Comparison of ENCODE assay signal across 8 mouse cellular contexts in genomic region chr2:11513057-11513967, GRCm38 (mm10). TPM values are rescaled to one million over a fixed set of nuclear protein-coding genes. Genes with fewer than 3 reads are reported as not detected.
DNase-seq lines count a peak whose midpoint lies in the region; ATAC-seq and TF ChIP-seq lines count a peak whose summit lies in the region.

No protein-coding gene starts in this region.

- H3K4me3 ChIP-seq in bone marrow macrophage, adult 2 months (ENCODE audit: insufficient read depth, low read length), result peak overlapping the region; percentile 41
- no peak overlapping the region for H3K4me3 ChIP-seq in heart, embryonic 15.5 days
- H3K4me3 ChIP-seq in liver, embryonic 16.5 days (ENCODE audit: low read depth, low read length), result no peak overlapping the region
- H3K4me3 ChIP-seq in stomach, embryonic 15.5 days (replicated peaks), result no peak overlapping the region

- no peak for TF ChIP-seq POLR2A in bone marrow macrophage, adult 2 months (IDR thresholded peaks at IDR 0.05; ENCODE audit: borderline replicate concordance, low read depth, low read length)

- DNase-seq in left cerebral cortex, adult 11 months (ENCODE audit: low spot score), result peak; percentile 51
- no peak for DNase-seq in left cerebral cortex, postnatal 4 days
- DNase-seq in cerebellum, adult 9-11 months, result no peak
- DNase-seq in c-Kit-positive CD71-positive TER-119-positive erythroid progenitor cells, embryonic 14.5 days (ENCODE audit: low spot score), result no peak

- no peaks in the 10 kb centered on the region for H3K36me3 ChIP-seq in heart, embryonic 15.5 days
- H3K36me3 ChIP-seq in liver, embryonic 16.5 days (ENCODE audit: control insufficient read depth, insufficient read depth), result no peaks in the 10 kb centered on the region
- H3K36me3 ChIP-seq in stomach, embryonic 15.5 days, result no peaks in the 10 kb centered on the region

- intact Hi-C loops in left cerebral cortex, postnatal 4 days (cut with DNase I), result no loop called here

- no peaks in the 10 kb centered on the region for H3K27me3 ChIP-seq in heart, embryonic 15.5 days
- no peaks in the 10 kb centered on the region for H3K27me3 ChIP-seq in liver, embryonic 16.5 days (ENCODE audit: control insufficient read depth, insufficient read depth, low read depth, low read length)
- H3K27me3 ChIP-seq in stomach, embryonic 15.5 days (replicated peaks), result no peaks in the 10 kb centered on the region

- peak overlapping the region; percentile 95 for H3K27ac ChIP-seq in bone marrow macrophage, adult 2 months (ENCODE audit: insufficient read depth, low read depth, low read length)
- peak overlapping the region; percentile 47 for H3K27ac ChIP-seq in heart, embryonic 15.5 days
- no peak overlapping the region for H3K27ac ChIP-seq in liver, embryonic 16.5 days (ENCODE audit: low read length)
- H3K27ac ChIP-seq in stomach, embryonic 15.5 days, result no peak overlapping the region

- no peaks in the 10 kb centered on the region for H3K9me3 ChIP-seq in heart, embryonic 15.5 days (replicated peaks)
- H3K9me3 ChIP-seq in liver, embryonic 16.5 days (replicated peaks; ENCODE audit: control insufficient read depth, low read length), result no peaks in the 10 kb centered on the region
- no peaks in the 10 kb centered on the region for H3K9me3 ChIP-seq in stomach, embryonic 15.5 days

- peak overlapping the region; percentile 27 for H3K4me2 ChIP-seq in heart, embryonic 15.5 days
- no peak overlapping the region for H3K4me2 ChIP-seq in liver, embryonic 16.5 days (ENCODE audit: low read depth, low read length)
- H3K4me2 ChIP-seq in stomach, embryonic 15.5 days, result no peak overlapping the region

- H3K4me1 ChIP-seq in bone marrow macrophage, adult 2 months (ENCODE audit: control insufficient read depth, insufficient read depth, low read length), result peaks cover 41% of the 10 kb centered on the region
- peaks cover 9% of the 10 kb centered on the region for H3K4me1 ChIP-seq in heart, embryonic 15.5 days (replicated peaks)
- H3K4me1 ChIP-seq in liver, embryonic 16.5 days (ENCODE audit: control insufficient read depth, low read depth, low read length), result no peaks in the 10 kb centered on the region; the same call in 1 of the 2 replicates
- H3K4me1 ChIP-seq in stomach, embryonic 15.5 days, result no peaks in the 10 kb centered on the region

- no peak overlapping the region for H3K9ac ChIP-seq in heart, embryonic 15.5 days
- no peak overlapping the region for H3K9ac ChIP-seq in liver, embryonic 16.5 days (ENCODE audit: low read depth, low read length)
- H3K9ac ChIP-seq in stomach, embryonic 15.5 days, result no peak overlapping the region

- ATAC-seq in heart, embryonic 15.5 days (replicated peaks; ENCODE audit: insufficient number of reproducible peaks, insufficient read depth, low FRiP score, low read depth), result peak; percentile 66; the same call in 1 of the 2 replicates
- peak; percentile 59 for ATAC-seq in liver, embryonic 16.5 days (ENCODE audit: low read depth)
- peak; percentile 75 for ATAC-seq in stomach, embryonic 15.5 days (ENCODE audit: insufficient read depth, low FRiP score, low read depth)

- no peak for TF ChIP-seq CTCF in bone marrow macrophage, adult 2 months (IDR thresholded peaks at IDR 0.05; ENCODE audit: low read depth, low read length)

- WGBS in heart, embryonic 15.5 days, result 50% methylated on average over 18 of the region's 18 CpGs
- 36% methylated on average over 18 of the region's 18 CpGs for WGBS in liver, embryonic 16.5 days (ENCODE audit: insufficient replicate concordance)
- WGBS in stomach, embryonic 15.5 days, result 51% methylated on average over 18 of the region's 18 CpGs

RNA-seq across cellular contexts. Expression of gene Pfkfb3, which starts 40.6 kb away (rescaled TPM):
- total RNA-seq in left cerebral cortex, postnatal 4 days (2021), result 10 to 100 TPM; 55.3 to 57.4 TPM
- polyA plus RNA-seq in bone marrow macrophage, adult 2 months (2012; ENCODE audit: insufficient read depth, insufficient read length, missing spikeins), result 39.6 and 41.8 TPM in 2 replicates
- 9.8 and 14.6 TPM in 2 replicates for polyA plus RNA-seq in heart, embryonic 15.5 days (2015; fragmentation: Nextera tagmentation; extraction: Ambion mirVana)
- 5.8 and 6.1 TPM in 2 replicates for polyA plus RNA-seq in liver, embryonic 16.5 days (2015; fragmentation: Nextera tagmentation; extraction: Ambion mirVana)
- polyA plus RNA-seq in stomach, embryonic 15.5 days (2015; fragmentation: Nextera tagmentation; extraction: Ambion mirVana), result 17.1 and 19.7 TPM in 2 replicates

Comparison
In these comparisons a context has a peak if more than half of its experiments do, and no peak if none do; other contexts are left out.
1. H3K27ac ChIP-seq: peak in bone marrow macrophage, adult 2 months (single experiment) and heart, embryonic 15.5 days (single experiment); none in liver, embryonic 16.5 days (single experiment) and stomach, embryonic 15.5 days (single experiment).
2. Peak in every context shown above with its lines, with median percentiles within 50 percentile points of each other: ATAC-seq.